Mouse (Mus musculus) myocyte (in vitro differentiated cells): ENCODE results near the gene Ppp2r5c. TPM values are rescaled to one million over a fixed set of nuclear protein-coding genes. Genes with fewer than 3 reads are reported as not detected.

Experiments used
- H3K27me3 ChIP-seq: one replicate; pipeline ENCODE4 v1.6.1; 2011; ENCODE audit not compliant: control insufficient read depth, insufficient read depth, insufficient read length
- H3K36me3 ChIP-seq: one replicate; pipeline ENCODE4 v1.6.1; 2011; ENCODE audit not compliant: control insufficient read depth, insufficient read depth
- H3K4me2 ChIP-seq: one replicate; pipeline ENCODE4 v1.6.1; 2011; ENCODE audit warnings: low read depth, control low read depth
- H3K4me3 ChIP-seq: one replicate; pipeline ENCODE4 v1.5.1; 2011; ENCODE audit warnings: mild to moderate bottlenecking, control low read depth, moderate library complexity
- H3K79me2 ChIP-seq: one replicate; pipeline ENCODE4 v1.6.1; 2011; ENCODE audit not compliant: control insufficient read depth, insufficient read depth
- H3ac ChIP-seq: one replicate; pipeline ENCODE4 v1.6.1; 2011; ENCODE audit not compliant: control insufficient read depth, insufficient read length
- CEBPB ChIP-seq: IDR thresholded peaks from 2 replicates; pipeline ENCODE4 v1.6.1; 2011; ENCODE audit warnings: mild to moderate bottlenecking, moderate library complexity; ENCODE audit not compliant: poor library complexity, insufficient read depth, severe bottlenecking
- E2F4 ChIP-seq: IDR thresholded peaks from one replicate; pipeline ENCODE4 v1.6.1; 2011; ENCODE audit warnings: mild to moderate bottlenecking, control low read depth, moderate library complexity; ENCODE audit not compliant: insufficient read depth
- MAX ChIP-seq: IDR thresholded peaks from one replicate; pipeline ENCODE4 v1.6.1; 2011; ENCODE audit warnings: low read depth, mild to moderate bottlenecking, control low read depth
- MYOD1 ChIP-seq, 3 experiments: IDR thresholded peaks; one replicate each; pipeline ENCODE4 v1.6.1; 2011; ENCODE audit warnings: control low read depth in 2 of 3, low read depth in 2 of 3, mild to moderate bottlenecking in 2 of 3, moderate library complexity in 1 of 3; ENCODE audit not compliant: insufficient read length in 2 of 3, control insufficient read depth in 1 of 3
- MYOG ChIP-seq, 3 experiments: IDR thresholded peaks; one replicate each; pipeline ENCODE4 v1.6.1; 2011; ENCODE audit warnings: control low read depth in 2 of 3, low read depth in 2 of 3, mild to moderate bottlenecking in 2 of 3; ENCODE audit not compliant: insufficient read length in 2 of 3, control insufficient read depth in 1 of 3, insufficient read depth in 1 of 3
- POLR2A ChIP-seq: IDR thresholded peaks from one replicate; pipeline ENCODE4 v1.6.1; 2011; ENCODE audit warnings: low read depth, mild to moderate bottlenecking, control low read depth, moderate library complexity; ENCODE audit not compliant: insufficient read length
- POLR2AphosphoS2 ChIP-seq: IDR thresholded peaks from one replicate; pipeline ENCODE4 v1.6.1; 2011; ENCODE audit warnings: low read depth, control low read depth; ENCODE audit not compliant: insufficient read length
- REST ChIP-seq: IDR thresholded peaks from one replicate; pipeline ENCODE4 v1.6.1; 2011; ENCODE audit warnings: mild to moderate bottlenecking, control low read depth, moderate library complexity; ENCODE audit not compliant: insufficient read depth, insufficient read length
- SRF ChIP-seq: IDR thresholded peaks from one replicate; pipeline ENCODE4 v1.6.1; 2011; ENCODE audit warnings: low read depth; ENCODE audit not compliant: control insufficient read depth, insufficient read length
- TCF12 ChIP-seq: IDR thresholded peaks from one replicate; pipeline ENCODE4 v1.6.1; 2011; ENCODE audit warnings: mild to moderate bottlenecking, control low read depth; ENCODE audit not compliant: poor library complexity, insufficient read depth, severe bottlenecking
- TCF3 ChIP-seq: IDR thresholded peaks from one replicate; pipeline ENCODE4 v1.6.1; 2011; ENCODE audit warnings: low read depth, control low read depth; ENCODE audit not compliant: insufficient read length
- USF1 ChIP-seq: IDR thresholded peaks from one replicate; pipeline ENCODE4 v1.6.1; 2011; ENCODE audit warnings: low read depth, mild to moderate bottlenecking, control low read depth, moderate library complexity
- polyA plus RNA-seq: library from polyadenylated mRNA; unstranded; fragments of >200 nt; fragmentation: generic; extraction: Trizol; gene quantifications from one replicate; pipeline ENCODE4 v1.2.1, GENCODE M21; 2012; ENCODE audit warnings: missing spikeins

Ppp2r5c gene
- polyA plus RNA-seq, 1 experiment: 42.1 TPM

DNA sequence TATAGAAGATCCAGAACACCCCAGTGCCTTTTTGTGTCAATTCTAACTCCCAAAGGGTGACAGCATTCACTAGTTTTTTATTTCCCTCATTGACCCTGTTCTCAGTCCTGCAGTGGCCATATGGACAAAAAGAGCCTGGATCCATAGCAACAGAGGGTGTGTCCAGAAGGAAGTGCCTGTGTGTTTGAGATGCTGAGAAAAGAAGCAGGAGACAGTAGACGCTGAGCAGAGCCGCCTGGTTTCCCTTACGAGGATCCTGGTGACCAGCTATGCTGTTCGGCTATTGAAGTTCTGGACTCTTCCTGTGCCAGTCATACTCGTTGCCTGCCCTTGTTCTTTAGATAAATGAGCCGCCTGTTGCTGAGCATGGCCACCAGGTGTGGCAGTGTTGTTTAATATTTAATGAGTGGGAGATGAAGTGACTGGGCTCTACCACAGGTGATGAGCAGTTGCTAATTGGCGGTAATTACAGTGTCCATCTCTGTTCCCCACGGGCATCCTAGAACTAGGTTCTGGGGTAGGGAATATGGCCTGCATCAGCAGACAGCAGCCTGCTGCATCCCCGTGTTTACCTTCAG lies 65.0 kb downstream of the Ppp2r5c start:
- Histone ChIP-seq H3K27me3 (no peaks in the 10 kb centered on the region), H3K4me3 (no peak overlapping the region), H3K36me3 (no peaks in the 10 kb centered on the region), H3ac (no peak overlapping the region), H3K4me2 (no peak overlapping the region), H3K79me2 (peaks cover 72% of the 10 kb centered on the region)
- TF ChIP-seq MYOD1 (IDR thresholded peaks at IDR 0.05; ENCODE audit: control insufficient read depth in 1 of 3, insufficient read length in 2 of 3, low read depth in 2 of 3) (no peak), REST (no peak), SRF (no peak)

- Histone ChIP-seq H3ac (no peak overlapping the region), H3K79me2 (peaks cover 71% of the 10 kb centered on the region)
Observed at GRCm38 (mm10) chr12:110512884-110513283, 66.0 kb downstream of the Ppp2r5c start.

DNA sequence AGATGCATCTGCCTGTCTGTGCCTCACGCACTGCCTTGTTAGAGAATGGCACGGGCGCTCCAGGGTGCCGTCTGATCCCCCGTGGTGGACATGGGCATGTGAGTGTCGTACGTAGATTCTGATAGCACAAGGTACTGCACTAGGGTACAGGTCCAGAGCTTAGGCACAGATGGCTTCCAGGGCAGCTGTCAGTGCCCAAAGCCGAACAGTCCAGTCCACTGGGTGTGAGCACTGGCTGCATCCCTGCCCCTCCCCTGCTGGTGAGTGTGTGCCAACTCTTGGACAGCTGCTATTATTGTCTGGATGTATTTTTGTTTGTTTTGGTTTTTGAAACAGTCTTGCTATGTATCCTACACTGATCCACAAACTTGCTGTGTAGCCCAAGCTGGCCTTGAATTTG lies 68.8 kb downstream of the Ppp2r5c start:
- no peak overlapping the region for H3ac ChIP-seq
- H3K36me3 ChIP-seq: no peaks in the 10 kb centered on the region
- no peaks in the 10 kb centered on the region for H3K27me3 ChIP-seq
- no peak overlapping the region for H3K4me3 ChIP-seq
- peak overlapping the region; percentile 25 for H3K4me2 ChIP-seq
- H3K79me2 ChIP-seq: peaks cover 63% of the 10 kb centered on the region
- peak; percentile 77 for TF ChIP-seq TCF3
- TF ChIP-seq MYOG (IDR thresholded peaks at IDR 0.05; ENCODE audit: control insufficient read depth in 1 of 3, insufficient read depth in 1 of 3, insufficient read length in 2 of 3, low read depth in 2 of 3): peak; percentile 83 to 99 (median 97)
- TF ChIP-seq CEBPB: no peak
- no peak for TF ChIP-seq USF1
- peak; percentile 73 for TF ChIP-seq TCF12
- no peak for TF ChIP-seq SRF
- no peak for TF ChIP-seq REST
- TF ChIP-seq POLR2A: no peak
- no peak for TF ChIP-seq E2F4
- peak; percentile 41 to 98 (median 93) for TF ChIP-seq MYOD1 (IDR thresholded peaks at IDR 0.05; ENCODE audit: control insufficient read depth in 1 of 3, insufficient read length in 2 of 3, low read depth in 2 of 3)
- TF ChIP-seq MAX: no peak
- TF ChIP-seq POLR2AphosphoS2: no peak

More at GRCm38 (mm10) chr12:110512884-110513283, 66.0 kb downstream of the Ppp2r5c start:
- Histone ChIP-seq H3K36me3 (no peaks in the 10 kb centered on the region), H3K4me2 (no peak overlapping the region), H3K4me3 (no peak overlapping the region), H3K27me3 (no peaks in the 10 kb centered on the region)
- no peak for TF ChIP-seq SRF
- no peak for TF ChIP-seq TCF12
- TF ChIP-seq REST: no peak
- TF ChIP-seq POLR2AphosphoS2: no peak
- no peak for TF ChIP-seq CEBPB
- no peak for TF ChIP-seq E2F4
- TF ChIP-seq POLR2A: no peak

DNA sequence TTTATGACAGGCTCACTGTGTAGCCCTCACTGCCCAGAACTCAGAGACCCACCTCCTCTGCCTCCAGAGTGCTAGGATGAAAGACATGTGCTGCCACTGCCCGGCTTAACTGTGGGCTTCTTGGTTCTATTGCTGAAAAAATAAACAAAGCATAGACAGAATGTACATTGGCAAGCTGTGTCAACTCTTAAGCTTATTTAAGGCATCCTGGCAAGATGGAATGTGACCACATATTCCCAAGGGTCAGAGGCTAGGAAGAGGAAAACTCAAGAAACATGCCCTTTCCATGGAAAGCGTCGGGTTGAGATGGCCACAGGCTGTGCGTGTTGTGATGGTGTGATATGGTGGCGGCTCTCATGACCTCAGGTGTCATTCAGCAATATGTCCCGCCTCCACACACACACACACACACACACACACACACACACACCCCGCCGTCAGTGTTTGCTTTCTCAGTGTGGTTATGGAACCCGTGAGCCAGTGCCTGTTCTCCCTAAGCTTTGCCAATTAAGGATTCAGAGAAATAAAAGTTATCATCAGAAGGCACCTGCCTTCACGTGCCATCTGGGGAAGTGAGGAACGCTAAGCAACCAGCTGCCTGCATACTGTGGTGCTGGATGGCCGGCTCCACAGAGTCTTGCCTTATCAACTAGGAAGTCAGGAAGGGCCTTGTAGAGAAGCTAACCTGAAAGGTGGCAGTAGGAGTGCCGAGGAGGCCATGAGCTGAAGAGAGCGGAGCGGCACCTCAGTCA lies 73.5 kb downstream of the Ppp2r5c start:
- Histone ChIP-seq H3K4me2 (no peak overlapping the region), H3K79me2 (peaks cover 38% of the 10 kb centered on the region), H3ac (no peak overlapping the region), H3K27me3 (no peaks in the 10 kb centered on the region), H3K36me3 (peaks cover 5% of the 10 kb centered on the region), H3K4me3 (no peak overlapping the region)
- TF ChIP-seq MYOG (IDR thresholded peaks at IDR 0.05; ENCODE audit: control insufficient read depth in 1 of 3, insufficient read depth in 1 of 3, insufficient read length in 2 of 3, low read depth in 2 of 3) (no peak), E2F4 (no peak), TCF3 (no peak), MYOD1 (IDR thresholded peaks at IDR 0.05; ENCODE audit: control insufficient read depth in 1 of 3, insufficient read length in 2 of 3, low read depth in 2 of 3) (no peak)

GRCm38 (mm10) chr12:110523526-110523925 lies 76.6 kb downstream of the Ppp2r5c start:
- H3K27me3 ChIP-seq: no peaks in the 10 kb centered on the region
- no peak overlapping the region for H3ac ChIP-seq
- peaks cover 15% of the 10 kb centered on the region for H3K36me3 ChIP-seq
- TF ChIP-seq MYOG (IDR thresholded peaks at IDR 0.05; ENCODE audit: control insufficient read depth in 1 of 3, insufficient read depth in 1 of 3, insufficient read length in 2 of 3, low read depth in 2 of 3) (no peak), POLR2AphosphoS2 (no peak), TCF12 (no peak), E2F4 (no peak), USF1 (no peak), MYOD1 (IDR thresholded peaks at IDR 0.05; ENCODE audit: control insufficient read depth in 1 of 3, insufficient read length in 2 of 3, low read depth in 2 of 3) (no peak), POLR2A (no peak)
- no peak overlapping the region for H3K4me3 ChIP-seq
- H3K4me2 ChIP-seq: no peak overlapping the region
- peaks cover 20% of the 10 kb centered on the region for H3K79me2 ChIP-seq
